Comparison of ENCODE assay signal across 13 mouse cellular contexts in genomic region chr8:107652226-107652625, GRCm38 (mm10).
"Had no signal": no experiment of that assay in that cellular context is flagged by ENCODE, and none has a peak within 500 bp of the region (broad histone marks: within the 10 kb centered on the region; RNA-seq: fewer than 3 reads in every experiment).

No protein-coding gene starts in this region.

- H3K4me1 ChIP-seq: intestine, embryonic 15.5 days; liver, embryonic 12.5 days; megakaryocyte, embryonic 14.5 days had no signal

- DNase-seq: kidney, adult 8-10 months; lung, embryonic 14.5 days; lung, postnatal 10 days; thymus, postnatal 4 days had no signal

- H3K4me3 ChIP-seq: intestine, embryonic 15.5 days; left cerebral cortex, adult 2 months; liver, embryonic 12.5 days; megakaryocyte, embryonic 14.5 days; neural tube, embryonic 15.5 days had no signal

- H3K9ac ChIP-seq: intestine, embryonic 15.5 days; liver, embryonic 12.5 days; lung, embryonic 14.5 days; midbrain, embryonic 15.5 days; neural tube, embryonic 15.5 days had no signal

- ATAC-seq: intestine, embryonic 15.5 days; liver, embryonic 12.5 days; midbrain, embryonic 15.5 days had no signal

- H3K27ac ChIP-seq: intestine, embryonic 15.5 days; left cerebral cortex, adult 2 months; liver, embryonic 12.5 days; macrophage; neural tube, embryonic 15.5 days; stomach, postnatal 0 days had no signal

- H3K4me2 ChIP-seq: intestine, embryonic 15.5 days; liver, embryonic 12.5 days; lung, embryonic 14.5 days; midbrain, embryonic 11.5 days had no signal

- H3K36me3 ChIP-seq: intestine, embryonic 15.5 days; liver, embryonic 12.5 days; midbrain, embryonic 15.5 days; neural tube, embryonic 15.5 days had no signal

- H3K27me3 ChIP-seq: intestine, embryonic 15.5 days; liver, embryonic 12.5 days; megakaryocyte, embryonic 14.5 days; midbrain, embryonic 15.5 days; neural tube, embryonic 15.5 days had no signal

- H3K9me3 ChIP-seq: intestine, embryonic 15.5 days; liver, embryonic 12.5 days; midbrain, embryonic 15.5 days; neural tube, embryonic 15.5 days had no signal
